Mouse (Mus musculus) liver, embryonic 14.5 days (tissue): ENCODE measurements around the gene Pik3cd.

Experiments used
- CTCF ChIP-seq: IDR thresholded peaks from 2 replicates; pipeline ENCODE4 v1.5.1; 2016; ENCODE audit warnings: antibody characterized with exemption, low read depth, control low read depth
- EP300 ChIP-seq: IDR thresholded peaks from 2 replicates; pipeline ENCODE4 v1.6.1; 2016; ENCODE audit warnings: antibody characterized with exemption, low read depth

- TF ChIP-seq EP300 (no peak), CTCF (no peak)
These were observed 98.5 kb downstream of the Pik3cd start for GRCm38 (mm10) chr4:149603860-149604259.
